Mouse (Mus musculus) CH12F3 (cell line): Measurements from ENCODE around the gene Gphn.

Experiments
- in situ Hi-C: fragments of 300-500 bp; cut with MboI; formaldehyde crosslinking; loops from 2 replicates; pipeline ENCODE4 v1.14.3; 2020; ENCODE audit warnings: low sequenced_read_pairs

Gphn gene

GRCm38 (mm10) chr12:78225707-78226518, at the start of gene Gphn:
Gene Gphn (plus strand): TSS chr12:78226379.
- in situ Hi-C loops, result no loop called here

- in situ Hi-C loops, result no loop called here
Measured at GRCm38 (mm10) chr12:78181452-78181851, 44.7 kb upstream of the Gphn start.

GRCm38 (mm10) chr12:78193942-78194341, 32.2 kb upstream of the Gphn start, which contains the start of gene Gm6657:
Gene Gm6657 (plus strand): TSS chr12:78194242.
- in situ Hi-C loops, result no loop called here

GRCm38 (mm10) chr12:78195368-78195767, 30.8 kb upstream of the Gphn start:
- in situ Hi-C loops, result no loop called here

- in situ Hi-C loops, result no loop called here
Measured at GRCm38 (mm10) chr12:78203646-78204045, 22.5 kb upstream of the Gphn start.

GRCm38 (mm10) chr12:78205915-78206570, 20.1 kb upstream of the Gphn start:
- in situ Hi-C loops, result no loop called here

GRCm38 (mm10) chr12:78206571-78206960, 19.6 kb upstream of the Gphn start:
- in situ Hi-C loops, result no loop called here

GRCm38 (mm10) chr12:78209856-78210255, 16.3 kb upstream of the Gphn start:
- in situ Hi-C loops, result no loop called here

- in situ Hi-C loops, result no loop called here
Measured at GRCm38 (mm10) chr12:78215490-78215889, 10.7 kb upstream of the Gphn start.

GRCm38 (mm10) chr12:78219191-78219825, 6.9 kb upstream of the Gphn start:
- in situ Hi-C loops, result no loop called here

- in situ Hi-C loops, result no loop called here
Measured at GRCm38 (mm10) chr12:78226519-78226875, 318 bp downstream of the Gphn start.

- in situ Hi-C loops, result no loop called here
Measured at GRCm38 (mm10) chr12:78227021-78227932, 1.1 kb downstream of the Gphn start.

- in situ Hi-C loops, result no loop called here
Measured at GRCm38 (mm10) chr12:78228139-78228538, 2.0 kb downstream of the Gphn start.

- in situ Hi-C loops, result no loop called here
Measured at GRCm38 (mm10) chr12:78232560-78232959, 6.4 kb downstream of the Gphn start.

- in situ Hi-C loops, result no loop called here
Measured at GRCm38 (mm10) chr12:78248366-78248765, 22.2 kb downstream of the Gphn start.

GRCm38 (mm10) chr12:78249151-78249550, 23.0 kb downstream of the Gphn start:
- in situ Hi-C loops, result no loop called here

- in situ Hi-C loops, result no loop called here
Measured at GRCm38 (mm10) chr12:78277386-78277785, 51.2 kb downstream of the Gphn start.

- in situ Hi-C loops, result no loop called here
Measured at GRCm38 (mm10) chr12:78290384-78290783, 64.2 kb downstream of the Gphn start.

- in situ Hi-C loops, result no loop called here
Measured at GRCm38 (mm10) chr12:78298824-78299398, 72.7 kb downstream of the Gphn start.

GRCm38 (mm10) chr12:78315106-78315505, 88.9 kb downstream of the Gphn start:
- in situ Hi-C loops, result no loop called here
